Mouse (Mus musculus) erythroblast, embryonic 14.5 days (primary cell): ENCODE results near the gene Bbx. TPM values are rescaled to one million over a fixed set of nuclear protein-coding genes. Genes with fewer than 3 reads are reported as not detected.

Experiments
- H3K27me3 ChIP-seq: 2 replicates; pipeline ENCODE4 v1.6.1; 2012; ENCODE audit warnings: inconsistent platforms; ENCODE audit not compliant: control insufficient read depth
- H3K36me3 ChIP-seq: 2 replicates; pipeline ENCODE4 v1.6.1; 2012; ENCODE audit warnings: mild to moderate bottlenecking, inconsistent platforms; ENCODE audit not compliant: control insufficient read depth
- H3K4me1 ChIP-seq: 2 replicates; pipeline ENCODE4 v1.6.1; 2012; ENCODE audit warnings: inconsistent platforms; ENCODE audit not compliant: control insufficient read depth
- H3K4me3 ChIP-seq: replicated peaks from 2 replicates; pipeline ENCODE3; 2012; ENCODE audit warnings: moderate library complexity, mild to moderate bottlenecking, inconsistent platforms
- H3K9me3 ChIP-seq: 2 replicates; pipeline ENCODE4 v1.6.1; 2012; ENCODE audit warnings: low read length, inconsistent platforms, mixed read lengths; ENCODE audit not compliant: control insufficient read depth
- GATA1 ChIP-seq: IDR thresholded peaks from 2 replicates; pipeline ENCODE4 v1.6.1; 2012; ENCODE audit warnings: low read length, inconsistent platforms, mixed read lengths
- TAL1 ChIP-seq: IDR thresholded peaks from 3 replicates; pipeline ENCODE4 v1.6.1; 2012; ENCODE audit warnings: low read length, inconsistent platforms, mixed read lengths
- polyA plus RNA-seq: library from polyadenylated mRNA; stranded (reverse); fragments of >175 nt; gene quantifications from 2 replicates; pipeline ENCODE4 v1.2.3, GENCODE M21; 2012

The Bbx gene
- polyA plus RNA-seq, 1 experiment, result 0.03 TPM

GRCm38 (mm10) chr16:50415406-50415805 is 16.8 kb downstream of the Bbx start:
- Histone ChIP-seq H3K36me3 (no peaks in the 10 kb centered on the region), H3K27me3 (no peaks in the 10 kb centered on the region), H3K4me1 (no peaks in the 10 kb centered on the region), H3K4me3 (no peak overlapping the region), H3K9me3 (no peaks in the 10 kb centered on the region)
- TF ChIP-seq GATA1 (no peak), TAL1 (no peak)

- no peaks in the 10 kb centered on the region for H3K27me3 ChIP-seq
- H3K36me3 ChIP-seq, result no peaks in the 10 kb centered on the region
- no peak for TF ChIP-seq TAL1
- no peak for TF ChIP-seq GATA1
- no peaks in the 10 kb centered on the region for H3K9me3 ChIP-seq
- peaks cover 12% of the 10 kb centered on the region for H3K4me1 ChIP-seq
- no peak overlapping the region for H3K4me3 ChIP-seq
Measured at GRCm38 (mm10) chr16:50402851-50403250, 29.3 kb downstream of the Bbx start.

- no peak for TF ChIP-seq TAL1
- no peak for TF ChIP-seq GATA1
- Histone ChIP-seq H3K4me1 (peaks cover 17% of the 10 kb centered on the region), H3K9me3 (no peaks in the 10 kb centered on the region), H3K4me3 (no peak overlapping the region), H3K27me3 (no peaks in the 10 kb centered on the region), H3K36me3 (no peaks in the 10 kb centered on the region)
Measured at GRCm38 (mm10) chr16:50399775-50400174, 32.4 kb downstream of the Bbx start.

GRCm38 (mm10) chr16:50398564-50398963 is 33.6 kb downstream of the Bbx start:
- TF ChIP-seq GATA1, result no peak
- TF ChIP-seq TAL1, result no peak
- Histone ChIP-seq H3K27me3 (no peaks in the 10 kb centered on the region), H3K36me3 (no peaks in the 10 kb centered on the region), H3K4me1 (peaks cover 15% of the 10 kb centered on the region), H3K9me3 (no peaks in the 10 kb centered on the region), H3K4me3 (no peak overlapping the region)

- no peak for TF ChIP-seq TAL1
- no peak for TF ChIP-seq GATA1
- H3K27me3 ChIP-seq, result no peaks in the 10 kb centered on the region
- no peak overlapping the region for H3K4me3 ChIP-seq
Measured at GRCm38 (mm10) chr16:50395928-50396612, 36.1 kb downstream of the Bbx start.

GRCm38 (mm10) chr16:50388499-50388898 is 43.7 kb downstream of the Bbx start:
- no peaks in the 10 kb centered on the region for H3K27me3 ChIP-seq
- no peaks in the 10 kb centered on the region for H3K36me3 ChIP-seq
- no peak for TF ChIP-seq GATA1
- no peak overlapping the region for H3K4me3 ChIP-seq
- H3K9me3 ChIP-seq, result no peaks in the 10 kb centered on the region
- no peaks in the 10 kb centered on the region; the same call in 1 of the 2 replicates for H3K4me1 ChIP-seq

More at GRCm38 (mm10) chr16:50395928-50396612, 36.1 kb downstream of the Bbx start:
- Histone ChIP-seq H3K36me3 (no peaks in the 10 kb centered on the region), H3K4me1 (peaks cover 5% of the 10 kb centered on the region), H3K9me3 (no peaks in the 10 kb centered on the region)

GRCm38 (mm10) chr16:50383541-50383940 is 48.6 kb downstream of the Bbx start:
- no peak overlapping the region for H3K4me3 ChIP-seq
- TF ChIP-seq GATA1 (no peak), TAL1 (no peak)
- H3K27me3 ChIP-seq, result no peaks in the 10 kb centered on the region
- no peaks in the 10 kb centered on the region for H3K36me3 ChIP-seq
- H3K9me3 ChIP-seq, result no peaks in the 10 kb centered on the region
- peaks cover 6% of the 10 kb centered on the region for H3K4me1 ChIP-seq

- no peak for TF ChIP-seq GATA1
- TF ChIP-seq TAL1, result no peak
- Histone ChIP-seq H3K9me3 (no peaks in the 10 kb centered on the region), H3K4me1 (peaks cover 6% of the 10 kb centered on the region), H3K27me3 (no peaks in the 10 kb centered on the region), H3K36me3 (no peaks in the 10 kb centered on the region), H3K4me3 (no peak overlapping the region)
Measured at GRCm38 (mm10) chr16:50381351-50381746, 50.8 kb downstream of the Bbx start.

- H3K27me3 ChIP-seq, result no peaks in the 10 kb centered on the region
- TF ChIP-seq GATA1, result no peak
- no peak for TF ChIP-seq TAL1
Measured at GRCm38 (mm10) chr16:50380682-50381350, 51.4 kb downstream of the Bbx start.

GRCm38 (mm10) chr16:50380232-50380631 is 52.0 kb downstream of the Bbx start:
- no peaks in the 10 kb centered on the region for H3K9me3 ChIP-seq
- peaks cover 6% of the 10 kb centered on the region for H3K4me1 ChIP-seq
- no peak overlapping the region for H3K4me3 ChIP-seq
- no peaks in the 10 kb centered on the region for H3K27me3 ChIP-seq
- no peak for TF ChIP-seq GATA1
- TF ChIP-seq TAL1, result no peak
- H3K36me3 ChIP-seq, result no peaks in the 10 kb centered on the region

More at GRCm38 (mm10) chr16:50380682-50381350, 51.4 kb downstream of the Bbx start:
- Histone ChIP-seq H3K36me3 (no peaks in the 10 kb centered on the region), H3K4me3 (no peak overlapping the region), H3K9me3 (no peaks in the 10 kb centered on the region), H3K4me1 (peaks cover 6% of the 10 kb centered on the region)
